Mouse (Mus musculus): Measurements from ENCODE around the gene Elp1. TPM values are rescaled to one million over a fixed set of nuclear protein-coding genes. Genes with fewer than 3 reads are reported as not detected.

Gene Elp1
- total and polyA plus RNA-seq, 3 experiments, result 58.1 to 88.4 (median 58.2) TPM

- DNase-seq (ENCODE audit: extremely low read depth), result no peak
- in situ Hi-C loops (cut with MboI; ENCODE audit: low pct_ligation_motif_present, low pct_unique_long_range_greater_than_20kb, low sequenced_read_pairs), result no loop called here
- Histone ChIP-seq H3K4me1 (ENCODE audit: control insufficient read depth in 1 of 2, insufficient read depth in 2 of 2) (peaks cover 0 to 7% of the 10 kb centered on the region in 2 experiments; a peak in 2 of 4 replicates), H3K79me2 (replicated peaks; ENCODE audit: control insufficient read depth, extremely low read depth, insufficient read depth, poor library complexity, severe bottlenecking) (no peaks in the 10 kb centered on the region), H3K27me3 (replicated peaks) (no peaks in the 10 kb centered on the region), H3K9me3 (replicated peaks; ENCODE audit: low read length) (no peaks in the 10 kb centered on the region), H3K9ac (ENCODE audit: insufficient read depth, low read depth) (no peak overlapping the region; the same call in 1 of the 2 replicates), H3K27ac (ENCODE audit: insufficient read depth, low read depth) (no peak overlapping the region), H3K4me3 (replicated peaks in 1 of 3; ENCODE audit: low read depth in 2 of 3, low read length in 2 of 3, poor library complexity in 1 of 3) (peak overlapping the region in 1 of 3 experiments; percentile 1), H3K36me3 (replicated peaks in 1 of 2; ENCODE audit: control insufficient read depth in 1 of 2, insufficient read depth in 1 of 2, low read length in 1 of 2) (no peaks in the 10 kb centered on the region), H3K4me2 (ENCODE audit: insufficient read depth, low read depth, poor library complexity, severe bottlenecking) (peak overlapping the region; percentile 89; the same call in 1 of the 2 replicates)
- dilution Hi-C loops (cut with MboI; ENCODE audit: extremely low pct_ligation_motif_present, extremely low pct_unique_long_range_greater_than_20kb, low sequenced_read_pairs), result no loop called here
- TF ChIP-seq IRF4 (IDR thresholded peaks at IDR 0.05; ENCODE audit: low read depth, low read length) (0 out of 2 replicates have a peak, but pooled peaks have one; percentile 21), RCOR1 (conservative IDR thresholded peaks at IDR 0.05; ENCODE audit: low read depth, low read length) (no peak)
These were observed 99.9 kb downstream of the Elp1 start for GRCm38 (mm10) chr4:56702234-56702633.

Other genes with a start within 250 kb of the Elp1 start
- gene Gm26657, start 62.3 kb downstream of the Elp1 start, total RNA-seq (2012; rRNA removed), result 0.08 TPM in 1 of 2 replicates, not detected in the other
- not detected in 2 replicates for gene Gm26657, start 62.3 kb downstream of the Elp1 start, total RNA-seq (2014; rRNA removed)
- not detected in 2 replicates for gene Gm26657, start 62.3 kb downstream of the Elp1 start, polyA plus RNA-seq (2012; ENCODE audit: insufficient read length, low read depth)
- 0.08 and 0.13 TPM in 2 replicates for gene Actl7b, start 60.9 kb downstream of the Elp1 start, total RNA-seq (2012; rRNA removed)
- gene Actl7b, start 60.9 kb downstream of the Elp1 start, total RNA-seq (2014; rRNA removed), result 0.16 TPM in 1 of 2 replicates, not detected in the other
- 0.21 and 0.23 TPM in 2 replicates for gene Actl7b, start 60.9 kb downstream of the Elp1 start, polyA plus RNA-seq (2012; ENCODE audit: insufficient read length, low read depth)
- 0.08 and 0.13 TPM in 2 replicates for gene Actl7a, start 58.9 kb downstream of the Elp1 start, total RNA-seq (2012; rRNA removed)
- gene Actl7a, start 58.9 kb downstream of the Elp1 start, total RNA-seq (2014; rRNA removed), result not detected in 2 replicates
- not detected in 2 replicates for gene Actl7a, start 58.9 kb downstream of the Elp1 start, polyA plus RNA-seq (2012; ENCODE audit: insufficient read length, low read depth)
- 8.2 and 11.1 TPM in 2 replicates for gene Fam206a, start within 50 bp of the Elp1 start, total RNA-seq (2012; rRNA removed)
- 6.0 and 7.9 TPM in 2 replicates for gene Fam206a, start within 50 bp of the Elp1 start, total RNA-seq (2014; rRNA removed)
- gene Fam206a, start within 50 bp of the Elp1 start, polyA plus RNA-seq (2012; ENCODE audit: insufficient read length, low read depth), result 26.1 and 29.4 TPM in 2 replicates
- gene Ctnnal1, start 62.9 kb upstream of the Elp1 start, total RNA-seq (2012; rRNA removed), result 3.3 and 4.0 TPM in 2 replicates
- gene Ctnnal1, start 62.9 kb upstream of the Elp1 start, total RNA-seq (2014; rRNA removed), result 5.2 and 5.3 TPM in 2 replicates
- gene Ctnnal1, start 62.9 kb upstream of the Elp1 start, polyA plus RNA-seq (2012; ENCODE audit: insufficient read length, low read depth), result 4.2 and 4.9 TPM in 2 replicates
- 8.4 and 9.0 TPM in 2 replicates for gene Tmem245, start 145.1 kb upstream of the Elp1 start, total RNA-seq (2012; rRNA removed)
- gene Tmem245, start 145.1 kb upstream of the Elp1 start, total RNA-seq (2014; rRNA removed), result 4.0 and 4.4 TPM in 2 replicates
- 4.7 and 5.6 TPM in 2 replicates for gene Tmem245, start 145.1 kb upstream of the Elp1 start, polyA plus RNA-seq (2012; ENCODE audit: insufficient read length, low read depth)
- not detected in 2 replicates for gene Frrs1l, start 188.1 kb upstream of the Elp1 start, total RNA-seq (2012; rRNA removed)
- not detected in 2 replicates for gene Frrs1l, start 188.1 kb upstream of the Elp1 start, total RNA-seq (2014; rRNA removed)
- gene Frrs1l, start 188.1 kb upstream of the Elp1 start, polyA plus RNA-seq (2012; ENCODE audit: insufficient read length, low read depth), result not detected in 2 replicates

All from CH12.LX (cell line).